Mouse (Mus musculus) midbrain, embryonic 15.5 days (tissue): ENCODE data around the gene Ccr8. TPM values are rescaled to one million over a fixed set of nuclear protein-coding genes. Genes with fewer than 3 reads are reported as not detected.
"Not testable (repeated sequence)": the region's sequence is repeated elsewhere in the genome, so short reads cannot be mapped to it uniquely, and the experiment has no call there.

Experiments used
- ATAC-seq: fragments of 200-750 bp; cut with Nextera tagmentation; replicated peaks from 2 replicates; pipeline ENCODE4 v1.8.0; 2017; ENCODE audit warnings: moderate TSS enrichment
- H3K27ac ChIP-seq: fragments of 300-500 bp; sonication (generic); 2 replicates; pipeline ENCODE4 v1.5.1; 2015; ENCODE audit warnings: mild to moderate bottlenecking, inconsistent platforms
- H3K27me3 ChIP-seq: fragments of 300-500 bp; sonication (generic); replicated peaks from 2 replicates; pipeline ENCODE4 v1.6.1; 2015; ENCODE audit warnings: inconsistent platforms
- H3K36me3 ChIP-seq: fragments of 300-500 bp; sonication (generic); replicated peaks from 2 replicates; pipeline ENCODE4 v1.6.1; 2015; ENCODE audit warnings: inconsistent platforms
- H3K4me1 ChIP-seq: fragments of 300-500 bp; sonication (generic); 2 replicates; pipeline ENCODE4 v1.6.1; 2015; ENCODE audit warnings: inconsistent platforms
- H3K4me2 ChIP-seq: fragments of 300-500 bp; sonication (generic); 2 replicates; pipeline ENCODE4 v1.6.1; 2015; ENCODE audit warnings: inconsistent platforms, mild to moderate bottlenecking, moderate library complexity
- H3K4me3 ChIP-seq: fragments of 300-500 bp; sonication (generic); 2 replicates; pipeline ENCODE4 v1.5.1; 2015; ENCODE audit warnings: mild to moderate bottlenecking, inconsistent platforms
- H3K9ac ChIP-seq: fragments of 300-500 bp; sonication (generic); 2 replicates; pipeline ENCODE4 v1.6.1; 2015; ENCODE audit warnings: mild to moderate bottlenecking, inconsistent platforms
- H3K9me3 ChIP-seq: fragments of 300-500 bp; sonication (generic); 2 replicates; pipeline ENCODE4 v1.6.1; 2016; ENCODE audit warnings: inconsistent platforms
- WGBS: fragments of 180-500 bp; shearing (Covaris S2); methylation state at CpG from one replicate; pipeline ENCODE4 v1.1.7; 2015; ENCODE audit warnings: mixed read lengths; 5-methylcytosine and 5-hydroxymethylcytosine counted together
- polyA plus RNA-seq: library from polyadenylated mRNA; unstranded; fragments of >200 nt; fragmentation: Nextera tagmentation; extraction: Ambion mirVana; gene quantifications from 2 replicates; pipeline ENCODE4 v1.2.1, GENCODE M21; 2015

Ccr8 gene
- polyA plus RNA-seq, 1 experiment from 2014 or later: not detected

DNA sequence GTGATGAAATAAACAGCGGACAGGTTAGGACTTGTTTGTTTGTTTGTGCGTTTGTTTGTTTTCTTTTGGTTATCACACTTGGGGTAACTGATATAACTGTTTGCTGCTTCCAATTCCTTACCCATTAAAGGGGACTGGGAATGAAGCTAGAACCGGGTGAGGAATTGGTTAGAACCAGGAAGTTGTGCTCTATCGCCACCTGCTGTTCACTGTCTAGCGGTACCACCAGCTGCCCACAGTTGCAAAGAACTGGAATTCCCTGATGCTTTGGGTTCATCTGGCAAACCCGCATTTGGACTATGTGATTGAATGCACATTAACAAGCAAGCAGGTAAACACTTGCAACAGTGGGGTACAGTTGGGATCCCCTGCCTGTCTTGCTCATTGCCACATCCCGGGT is 6.8 kb downstream of the Ccr8 start:
- Histone ChIP-seq H3K27ac (no peak overlapping the region), H3K27me3 (no peaks in the 10 kb centered on the region), H3K4me1 (no peaks in the 10 kb centered on the region), H3K4me2 (no peak overlapping the region), H3K36me3 (no peaks in the 10 kb centered on the region), H3K9me3 (0 out of 2 replicates have a peak, but pooled peaks cover 3% of the 10 kb centered on the region), H3K4me3 (no peak overlapping the region), H3K9ac (no peak overlapping the region)
- no peak for ATAC-seq
- 24% methylated on average over 7 of the region's 7 CpGs for WGBS

DNA sequence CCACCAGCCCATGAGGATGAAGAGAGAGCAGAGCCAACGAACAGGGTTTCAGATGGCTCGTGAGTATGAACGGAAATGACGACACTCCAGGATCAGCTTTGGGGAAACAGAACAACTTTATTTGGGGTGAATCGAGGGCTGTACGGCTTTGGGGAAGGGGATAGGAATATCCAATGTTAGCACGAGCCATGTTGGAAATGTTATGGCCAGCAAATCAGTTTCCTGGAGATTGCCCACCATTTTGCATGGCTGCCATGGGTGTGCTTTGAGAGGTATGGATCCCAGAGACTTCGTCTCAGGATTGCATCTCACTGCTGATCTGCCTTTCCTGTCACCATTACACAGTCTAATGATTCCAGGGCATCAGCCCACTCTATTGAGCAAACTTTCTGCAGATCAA is 7.4 kb downstream of the Ccr8 start:
- Histone ChIP-seq H3K36me3 (no peaks in the 10 kb centered on the region), H3K9ac (no peak overlapping the region), H3K27me3 (no peaks in the 10 kb centered on the region), H3K27ac (no peak overlapping the region), H3K4me2 (no peak overlapping the region), H3K4me1 (no peaks in the 10 kb centered on the region), H3K9me3 (0 out of 2 replicates have a peak, but pooled peaks cover 3% of the 10 kb centered on the region), H3K4me3 (no peak overlapping the region)
- ATAC-seq: no peak
- WGBS: 88% methylated on average over 8 of the region's 8 CpGs

DNA sequence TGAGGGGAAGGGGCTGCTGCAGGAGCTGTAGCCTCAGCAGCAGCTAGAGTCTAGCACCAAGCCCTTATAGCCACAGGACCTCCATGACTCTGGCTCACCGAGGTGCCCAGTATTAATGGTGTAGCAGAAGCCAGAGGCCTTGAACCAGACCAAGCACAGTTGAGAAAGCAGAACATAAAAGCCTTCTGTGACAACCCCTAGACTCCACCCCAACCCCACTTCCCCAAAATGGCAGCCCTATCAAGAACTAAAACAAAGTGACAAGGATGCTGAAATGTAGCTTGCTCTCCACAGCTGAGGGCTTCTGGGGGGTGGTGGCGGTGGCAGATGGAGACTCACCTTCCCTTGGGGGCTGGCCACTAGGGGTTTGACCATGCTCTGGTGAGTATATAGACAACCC is 9.3 kb downstream of the Ccr8 start:
- no peaks in the 10 kb centered on the region for H3K4me1 ChIP-seq
- ATAC-seq: no peak
- no peak overlapping the region for H3K4me2 ChIP-seq
- no peak overlapping the region for H3K9ac ChIP-seq
- H3K36me3 ChIP-seq: no peaks in the 10 kb centered on the region
- H3K27me3 ChIP-seq: no peaks in the 10 kb centered on the region
- 93% methylated on average over 2 of the region's 2 CpGs for WGBS
- H3K4me3 ChIP-seq: no peak overlapping the region
- H3K9me3 ChIP-seq: 0 out of 2 replicates have a peak, but pooled peaks cover 3% of the 10 kb centered on the region
- no peak overlapping the region for H3K27ac ChIP-seq

DNA sequence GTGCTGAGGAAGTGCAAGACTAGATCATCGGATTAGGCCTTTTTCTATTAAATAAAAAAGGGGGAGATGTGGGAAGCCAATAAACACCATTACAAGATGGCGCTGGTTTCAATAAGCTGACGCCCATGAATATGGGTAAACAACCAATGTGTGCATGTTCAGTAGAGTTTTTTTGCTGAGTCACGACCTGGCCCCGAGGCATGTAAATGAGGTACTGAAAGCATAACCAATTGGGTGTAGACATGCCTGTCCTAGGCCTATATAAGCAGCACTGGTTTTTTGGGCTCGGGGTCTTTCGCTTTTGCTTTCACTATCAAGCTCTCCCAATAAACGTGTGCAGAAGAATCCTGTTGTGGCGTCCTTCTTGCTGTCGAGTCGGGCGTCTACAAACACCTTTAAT is 17.0 kb downstream of the Ccr8 start:
- H3K9me3 ChIP-seq, H3K36me3 ChIP-seq, H3K9ac ChIP-seq, ATAC-seq, H3K4me3 ChIP-seq, H3K27me3 ChIP-seq, H3K27ac ChIP-seq, H3K4me1 ChIP-seq, H3K4me2 ChIP-seq: not testable (repeated sequence)
- WGBS: 93% methylated on average over 12 of the region's 12 CpGs

DNA sequence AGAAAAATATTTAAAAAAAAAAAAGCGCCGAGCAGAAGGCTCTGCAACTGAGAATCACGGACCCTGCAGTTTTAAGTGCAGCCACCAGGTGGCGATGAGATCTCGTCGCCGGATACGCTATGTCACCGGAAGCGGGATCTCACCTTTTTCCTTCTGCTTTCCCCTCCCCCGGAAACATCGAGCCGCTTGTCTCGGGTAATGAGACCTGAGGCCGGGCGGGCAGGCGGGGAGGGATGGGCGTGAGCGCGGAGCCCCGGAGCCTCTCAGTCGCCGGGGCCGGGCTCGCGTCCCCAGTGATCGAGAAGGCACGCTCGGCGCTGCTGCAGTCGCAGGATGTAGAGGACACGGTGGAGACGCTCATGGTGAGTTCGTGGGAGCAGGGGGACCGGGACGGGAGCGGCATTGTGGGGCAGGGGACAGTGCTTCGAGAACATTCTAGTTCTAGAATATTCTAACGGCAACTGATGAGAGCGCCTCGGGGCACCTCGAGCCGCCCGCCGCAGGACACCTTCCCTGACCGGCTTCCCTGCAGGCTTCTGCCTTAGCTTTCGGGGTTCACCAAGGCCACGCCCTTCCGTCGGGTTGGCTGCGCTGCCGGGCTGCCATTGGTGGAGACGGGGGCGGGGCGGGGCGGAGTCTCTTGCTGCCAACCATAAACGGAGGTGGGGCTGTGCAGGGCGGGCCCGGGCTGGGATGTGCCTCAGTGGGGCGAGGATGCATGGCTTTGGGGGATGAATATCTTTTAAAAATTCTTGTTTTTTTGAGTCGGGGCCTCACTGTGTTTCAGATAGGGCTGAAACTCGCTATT is 18.5 kb downstream of the Ccr8 start, which contains the start of gene Slc25a38:
TSS of gene Slc25a38 (plus strand) at position 164 of the 808 bp plus-strand sequence.
- H3K4me3 ChIP-seq: peak within 1 kb of the TSS; percentile 97
- H3K9ac ChIP-seq: peak within 1 kb of the TSS; percentile 88
- peak within 1 kb of the TSS; percentile 49 for H3K4me2 ChIP-seq
- H3K4me1 ChIP-seq: peaks cover 7% of the 10 kb centered on the region
- under 1% methylated on average over 61 of the region's 62 CpGs for WGBS
- no peaks in the 10 kb centered on the region for H3K9me3 ChIP-seq
- peak within 1 kb of the TSS; percentile 97 for H3K27ac ChIP-seq
- no peaks in the 10 kb centered on the region for H3K36me3 ChIP-seq
- H3K27me3 ChIP-seq: no peaks in the 10 kb centered on the region
- ATAC-seq: peak; percentile 99

DNA sequence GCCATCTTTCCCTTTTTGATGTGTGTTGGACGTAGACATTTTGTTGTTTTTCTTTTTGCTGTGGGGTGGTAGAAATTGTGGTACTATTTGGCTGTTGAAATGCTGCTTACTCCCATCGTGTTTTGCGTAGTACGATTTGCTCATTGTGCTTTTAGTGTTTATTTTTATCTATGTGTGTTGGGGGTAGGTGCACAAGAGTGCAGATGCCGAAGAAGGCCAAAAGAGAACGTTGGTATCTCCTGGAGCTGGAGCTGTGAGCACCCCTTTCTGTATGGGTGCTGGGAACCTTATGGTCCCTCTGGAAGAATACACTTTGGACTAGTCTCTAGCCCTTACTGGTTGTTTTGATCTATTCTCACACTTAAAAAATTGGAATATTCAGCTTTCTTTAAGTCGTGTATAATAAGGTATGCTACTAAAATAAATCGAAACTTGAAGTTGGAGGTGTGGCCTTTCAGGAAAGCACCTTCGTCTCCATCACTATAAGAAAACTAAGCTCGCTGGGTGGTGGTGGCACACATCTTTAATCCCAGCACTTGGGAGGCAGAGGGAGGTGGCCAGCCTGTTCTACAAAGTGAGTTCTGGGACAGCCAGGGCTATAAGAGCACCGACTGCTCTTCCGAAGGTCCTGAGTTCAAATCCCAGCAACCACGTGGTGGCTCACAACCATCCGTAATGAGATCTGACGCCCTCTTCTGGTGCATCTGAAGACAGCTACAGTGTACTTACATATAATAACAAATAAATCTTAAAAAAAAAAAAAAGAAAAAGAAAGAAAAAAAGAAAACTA is 19.4 kb downstream of the Ccr8 start:
- H3K4me3 ChIP-seq: peak overlapping the region; percentile 97
- no peaks in the 10 kb centered on the region for H3K9me3 ChIP-seq
- 81% methylated on average over 15 of the region's 15 CpGs for WGBS
- no peak for ATAC-seq
- H3K27ac ChIP-seq: peak overlapping the region; percentile 97
- peaks cover 7% of the 10 kb centered on the region for H3K4me1 ChIP-seq
- H3K36me3 ChIP-seq: 0 out of 2 replicates have a peak, but pooled peaks cover under 1% of the 10 kb centered on the region
- no peaks in the 10 kb centered on the region for H3K27me3 ChIP-seq
- H3K4me2 ChIP-seq: peak overlapping the region; percentile 49
- H3K9ac ChIP-seq: peak overlapping the region; percentile 88; the same call in 1 of the 2 replicates

DNA sequence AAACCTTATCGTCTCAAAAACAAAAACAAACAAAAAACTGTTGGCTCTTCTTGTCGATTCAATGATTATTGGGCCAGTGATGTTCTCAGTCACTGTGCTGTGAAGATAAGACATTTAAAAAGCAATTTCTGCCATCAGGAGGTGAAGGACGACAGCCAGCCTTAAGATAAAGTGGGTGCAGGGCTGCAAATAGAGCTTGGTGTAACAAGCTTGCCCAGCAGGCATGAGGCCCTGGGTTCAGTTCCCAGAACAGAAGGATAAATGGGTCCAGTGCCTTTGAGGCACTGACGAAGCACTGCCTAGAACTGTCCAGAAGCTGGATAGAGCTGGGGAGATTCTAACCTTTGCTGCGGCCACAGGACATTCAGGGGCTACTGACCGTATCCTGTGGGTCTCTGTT is 20.6 kb downstream of the Ccr8 start:
- Histone ChIP-seq H3K9me3 (no peaks in the 10 kb centered on the region), H3K27ac (no peak overlapping the region), H3K27me3 (no peaks in the 10 kb centered on the region), H3K4me1 (peaks cover 7% of the 10 kb centered on the region), H3K9ac (no peak overlapping the region), H3K36me3 (0 out of 2 replicates have a peak, but pooled peaks cover 7% of the 10 kb centered on the region), H3K4me2 (no peak overlapping the region), H3K4me3 (no peak overlapping the region)
- no peak for ATAC-seq
- 94% methylated on average over 6 of the region's 6 CpGs for WGBS

DNA sequence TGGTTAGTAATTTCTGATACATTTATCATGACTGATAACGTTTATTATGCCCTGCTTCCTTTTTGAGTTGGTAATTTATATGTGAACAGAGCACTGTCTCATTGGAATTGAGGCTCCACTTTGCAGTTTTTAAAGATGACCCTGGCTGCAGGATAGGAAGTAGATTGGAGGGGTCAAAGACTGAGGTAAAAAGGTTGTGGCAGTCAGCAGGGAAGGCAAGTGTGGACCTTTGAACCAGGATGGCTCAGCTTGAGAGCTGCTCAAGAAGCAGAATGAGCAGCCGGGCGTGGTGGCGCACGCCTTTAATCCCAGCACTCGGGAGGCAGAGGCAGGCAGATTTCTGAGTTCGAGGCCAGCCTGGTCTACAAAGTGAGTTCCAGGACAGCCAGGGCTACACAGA is 21.5 kb downstream of the Ccr8 start:
- Histone ChIP-seq H3K36me3 (peaks cover 14% of the 10 kb centered on the region; the same call in 1 of the 2 replicates), H3K9ac (no peak overlapping the region), H3K9me3 (no peaks in the 10 kb centered on the region), H3K4me3 (no peak overlapping the region), H3K4me2 (no peak overlapping the region), H3K27ac (no peak overlapping the region), H3K4me1 (peaks cover 7% of the 10 kb centered on the region), H3K27me3 (no peaks in the 10 kb centered on the region)
- 87% methylated on average over 7 of the region's 7 CpGs for WGBS
- ATAC-seq: no peak

DNA sequence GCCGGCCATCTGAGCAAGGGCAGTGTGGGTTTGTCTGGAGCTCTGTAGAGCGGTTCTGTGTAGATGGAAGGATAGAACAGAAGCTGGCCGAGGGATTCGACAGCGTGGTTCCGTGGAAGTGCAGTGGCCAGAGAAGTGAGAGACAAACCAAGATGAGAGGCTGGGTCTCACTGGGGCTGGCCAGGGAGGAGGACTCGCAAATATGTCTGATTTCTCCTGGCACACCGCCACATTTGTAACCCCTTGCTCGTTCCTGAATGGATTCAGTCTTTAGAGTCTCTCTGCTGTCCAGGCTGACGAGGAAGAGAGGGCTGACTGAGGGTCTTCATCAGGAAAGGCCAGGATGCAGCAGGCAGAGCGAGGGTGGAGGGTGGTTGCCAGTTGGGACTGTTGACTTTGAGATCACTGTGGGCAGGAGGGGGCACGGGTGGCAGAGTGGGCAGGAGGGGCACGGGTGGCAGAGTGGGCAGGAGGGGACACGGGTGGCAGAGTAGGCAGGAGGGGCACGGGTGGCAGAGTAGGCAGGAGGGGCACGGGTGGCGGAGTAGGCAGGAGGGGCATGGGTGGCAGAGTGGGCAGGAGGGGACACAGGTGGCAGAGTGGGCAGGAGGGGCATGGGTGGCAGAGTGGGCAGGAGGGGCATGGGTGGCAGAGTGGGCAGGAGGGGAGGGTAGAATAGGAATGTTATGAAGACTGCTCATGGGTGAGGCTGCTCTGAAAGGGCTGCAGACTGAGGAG is 22.3 kb downstream of the Ccr8 start:
- no peak overlapping the region for H3K4me2 ChIP-seq
- ATAC-seq: no peak
- 91% methylated on average over 17 of the region's 17 CpGs for WGBS

DNA sequence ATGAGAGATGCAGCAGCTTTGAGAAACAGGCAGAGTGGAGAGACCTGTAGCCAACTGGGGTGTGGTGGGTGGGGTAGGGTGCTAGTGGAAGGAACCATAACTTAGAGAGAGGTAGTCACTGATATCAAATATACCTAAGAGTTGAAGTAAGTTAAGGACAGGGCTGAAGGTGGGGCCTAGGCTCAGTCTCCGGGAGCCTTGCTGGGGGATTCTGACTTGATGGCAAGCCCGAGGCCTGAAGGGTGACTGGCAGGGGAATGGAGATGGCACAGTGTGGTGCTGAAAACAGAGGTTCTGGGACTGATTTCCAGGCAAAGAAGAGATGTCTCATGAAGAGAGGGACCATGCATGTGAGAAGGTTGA is 22.9 kb downstream of the Ccr8 start:
- Histone ChIP-seq H3K9ac (no peak overlapping the region), H3K4me3 (no peak overlapping the region), H3K36me3 (peaks cover 18% of the 10 kb centered on the region; the same call in 1 of the 2 replicates), H3K4me1 (peaks cover 7% of the 10 kb centered on the region), H3K27me3 (no peaks in the 10 kb centered on the region), H3K9me3 (no peaks in the 10 kb centered on the region), H3K4me2 (no peak overlapping the region), H3K27ac (no peak overlapping the region)
- WGBS: 93% methylated on average over 2 of the region's 2 CpGs
- no peak for ATAC-seq

More for the DNA sequence above, 22.3 kb downstream of the Ccr8 start:
- H3K36me3 ChIP-seq: peaks cover 15% of the 10 kb centered on the region; the same call in 1 of the 2 replicates
- no peaks in the 10 kb centered on the region for H3K27me3 ChIP-seq
- H3K4me3 ChIP-seq: no peak overlapping the region
- H3K27ac ChIP-seq: no peak overlapping the region
- no peaks in the 10 kb centered on the region for H3K9me3 ChIP-seq
- H3K9ac ChIP-seq: no peak overlapping the region
- H3K4me1 ChIP-seq: peaks cover 7% of the 10 kb centered on the region

DNA sequence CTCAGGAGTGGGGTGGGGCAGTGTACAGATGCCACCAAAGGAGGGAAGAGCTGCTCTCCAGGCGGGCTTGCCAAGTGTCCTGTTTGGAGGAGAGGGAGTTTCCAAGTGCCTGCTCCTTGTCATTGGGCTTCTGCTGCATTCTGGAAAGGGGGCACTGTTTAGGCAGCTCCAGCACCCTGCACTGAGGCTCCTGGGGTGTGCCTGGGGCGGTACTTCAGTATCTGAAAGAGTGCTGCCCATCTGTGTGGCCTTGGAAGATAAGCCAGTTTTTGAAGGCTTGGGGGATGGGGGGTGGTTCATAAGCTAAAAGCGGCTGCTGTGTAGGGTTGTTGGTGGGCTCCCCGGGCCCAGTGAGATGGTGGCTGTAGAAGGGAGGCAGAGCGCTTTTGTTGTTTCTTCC is 23.7 kb downstream of the Ccr8 start:
- H3K36me3 ChIP-seq: peaks cover 26% of the 10 kb centered on the region
- H3K4me1 ChIP-seq: peaks cover 7% of the 10 kb centered on the region
- no peaks in the 10 kb centered on the region for H3K9me3 ChIP-seq
- H3K4me3 ChIP-seq: no peak overlapping the region
- no peak for ATAC-seq
- no peak overlapping the region for H3K4me2 ChIP-seq
- no peak overlapping the region for H3K9ac ChIP-seq
- 80% methylated on average over 5 of the region's 5 CpGs for WGBS
- H3K27me3 ChIP-seq: no peaks in the 10 kb centered on the region
- H3K27ac ChIP-seq: no peak overlapping the region

DNA sequence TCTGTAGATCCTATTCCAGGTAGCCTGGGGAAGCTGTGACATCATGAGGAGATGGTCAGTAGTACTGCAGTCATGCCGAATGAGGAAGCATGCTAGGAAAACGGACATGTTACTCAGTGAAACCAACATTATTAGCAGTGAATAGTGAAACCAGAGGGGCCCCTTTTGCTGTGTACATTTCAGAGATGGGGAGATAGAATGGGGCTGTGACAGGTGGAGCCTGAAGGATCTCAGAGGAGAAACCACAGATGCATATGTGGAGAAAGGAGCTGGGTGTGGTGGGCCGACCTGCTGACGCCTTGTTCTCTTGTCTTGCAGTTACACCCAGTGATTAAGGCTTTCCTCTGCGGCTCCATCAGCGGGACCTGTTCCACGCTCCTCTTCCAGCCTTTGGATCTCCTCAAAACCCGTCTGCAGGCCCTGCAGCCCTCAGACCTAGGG is 24.3 kb downstream of the Ccr8 start:
- Histone ChIP-seq H3K4me2 (no peak overlapping the region), H3K4me3 (no peak overlapping the region), H3K27me3 (no peaks in the 10 kb centered on the region), H3K4me1 (peaks cover 4% of the 10 kb centered on the region), H3K9me3 (no peaks in the 10 kb centered on the region), H3K27ac (no peak overlapping the region), H3K9ac (no peak overlapping the region), H3K36me3 (peaks cover 29% of the 10 kb centered on the region)
- WGBS: 89% methylated on average over 8 of the region's 8 CpGs
- ATAC-seq: no peak
